Mouse (Mus musculus): ENCODE data around the gene Actn3. TPM values are rescaled to one million over a fixed set of nuclear protein-coding genes. Genes with fewer than 3 reads are reported as not detected.

Gene Actn3
- total RNA-seq, 2 experiments from 2014 or later: 2.5 to 3.4 TPM

DNA sequence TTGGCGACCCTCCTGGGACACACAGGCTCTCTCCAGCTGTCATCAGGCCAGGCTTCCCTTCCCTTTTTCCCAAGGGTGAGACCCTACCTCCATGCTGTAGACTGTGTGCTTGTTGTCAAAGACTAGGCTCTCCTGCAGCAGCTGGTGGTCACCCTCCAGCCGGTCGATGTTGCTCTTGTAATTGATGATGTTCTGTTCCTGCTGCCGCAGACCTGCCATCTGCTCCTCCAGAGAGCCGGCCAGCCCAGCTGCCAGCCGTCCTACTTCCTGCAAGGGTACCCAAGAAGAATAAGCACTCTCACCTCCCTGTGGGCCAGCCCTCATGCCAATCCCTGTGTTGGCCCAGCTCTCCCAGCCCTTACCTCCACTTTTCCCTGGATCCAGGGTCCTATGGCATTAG is 14.7 kb downstream of the Actn3 start:
- intact Hi-C loops (cut with DNase I): no loop called here
- DNase-seq: peak; percentile 66

DNA sequence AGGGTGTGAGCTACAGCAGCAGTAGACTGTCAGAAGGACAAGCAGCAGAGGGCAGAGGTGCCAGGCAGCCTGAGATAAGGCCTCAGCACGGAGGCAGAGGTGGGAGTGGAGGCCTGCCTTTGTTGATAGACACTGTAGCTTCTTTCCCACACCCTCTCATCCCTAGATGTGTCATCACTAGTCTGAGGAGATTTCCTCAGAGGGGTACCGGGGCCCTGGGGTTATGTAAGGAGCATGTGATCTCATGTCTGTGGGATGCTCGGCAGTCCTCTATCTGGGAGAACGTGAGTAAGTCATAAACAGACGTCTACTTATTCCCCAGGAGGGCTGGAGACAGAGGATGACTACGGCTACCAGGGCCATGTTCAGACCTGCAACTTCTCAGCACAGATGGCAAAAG is 18.6 kb downstream of the Actn3 start:
- no peak for DNase-seq
- intact Hi-C loops (cut with DNase I): no loop called here

DNA sequence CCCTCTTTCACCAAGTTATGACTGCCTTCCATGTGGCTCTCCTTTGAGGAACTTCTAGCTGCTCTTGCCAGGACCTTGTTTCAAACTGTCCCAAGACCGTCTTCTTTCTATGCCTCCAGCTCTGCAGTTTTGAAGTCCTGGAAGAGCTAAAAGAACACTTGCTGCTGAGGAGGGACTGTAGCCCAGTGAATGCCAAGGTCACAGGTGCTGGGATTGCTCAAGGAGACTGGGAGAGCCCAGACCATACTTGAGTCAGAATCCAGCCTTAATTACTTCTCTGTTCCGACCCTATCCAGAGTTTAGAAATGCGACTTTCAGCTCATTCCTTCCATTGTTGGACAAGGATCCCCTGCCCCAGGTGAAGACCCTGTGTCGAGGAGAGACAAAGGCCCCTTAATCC is 21.8 kb downstream of the Actn3 start:
- no peak for DNase-seq
- intact Hi-C loops (cut with DNase I): no loop called here

GRCm38 (mm10) chr19:4855470-4855820 is 22.3 kb downstream of the Actn3 start:
- intact Hi-C loops (cut with DNase I): no loop called here
- DNase-seq: no peak

DNA sequence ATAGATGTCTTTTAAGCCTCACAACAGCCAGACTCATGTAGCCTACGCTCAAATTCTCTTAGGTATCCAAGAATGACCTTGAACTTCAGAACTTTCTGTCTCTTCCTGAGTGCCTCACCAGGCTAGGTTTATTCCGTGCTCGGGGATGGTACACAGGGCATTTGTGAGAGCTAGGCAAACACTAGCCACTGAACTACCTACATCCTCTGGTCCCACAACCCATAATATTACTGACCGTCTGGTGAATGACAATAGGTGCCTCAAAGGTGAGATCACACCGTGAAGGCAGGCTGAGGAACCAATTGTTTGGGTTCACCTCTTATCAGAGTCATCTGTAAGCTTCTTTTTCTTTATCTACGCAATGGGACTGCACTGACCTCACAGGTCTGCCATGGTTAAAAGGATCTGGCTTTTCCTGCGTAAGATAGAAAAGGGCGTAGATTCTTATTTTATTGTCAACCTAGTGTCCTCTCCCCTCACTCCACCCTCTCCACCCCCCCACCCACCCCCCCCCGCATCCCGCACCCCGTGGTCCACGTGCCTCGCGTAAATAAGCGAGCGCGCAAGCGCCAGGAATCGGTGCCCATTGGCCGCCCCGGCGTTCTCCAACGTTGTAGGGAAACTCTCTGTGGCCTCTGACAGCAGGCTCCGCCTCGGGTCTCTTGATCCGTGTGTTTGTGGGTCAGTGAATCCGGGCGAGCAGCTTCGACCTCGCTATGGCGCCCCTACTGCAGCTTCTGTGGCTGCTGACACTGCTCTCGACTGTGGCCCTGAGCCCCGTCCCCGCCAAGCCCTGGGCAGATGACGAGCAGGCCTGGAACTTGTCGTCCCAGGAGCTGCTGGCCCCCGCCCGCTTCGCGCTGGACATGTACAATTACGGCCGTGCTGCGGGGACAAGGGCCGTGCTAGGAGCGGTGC is 22.9 kb downstream of the Actn3 start, which contains the start of gene Ctsf:
Ctsf (plus strand) TSS at position 579 of the 918 bp plus-strand sequence.
- peak; percentile 85 for DNase-seq
- intact Hi-C loops (cut with DNase I): no loop called here

DNA sequence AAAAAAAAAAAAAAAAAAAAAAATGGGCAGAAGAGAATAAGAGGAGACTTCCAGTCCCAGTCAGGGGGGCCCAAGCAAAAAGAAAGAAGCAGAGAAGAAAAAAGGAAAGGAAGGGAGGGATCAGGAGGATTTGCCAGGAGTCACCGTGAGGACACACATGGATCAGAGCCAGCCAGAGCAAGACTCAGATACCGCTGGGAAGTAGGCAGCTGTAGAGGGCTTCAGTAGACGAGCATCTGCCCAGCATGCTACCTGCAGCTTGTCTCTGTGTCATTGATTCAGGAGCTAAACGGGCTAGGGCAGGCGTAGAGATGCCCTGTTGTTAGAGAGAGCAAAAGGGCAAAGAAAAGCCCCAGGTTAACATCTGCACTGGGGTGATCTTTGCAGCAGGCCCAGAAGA is 27.4 kb downstream of the Actn3 start:
- DNase-seq: no peak
- intact Hi-C loops (cut with DNase I): no loop called here

- intact Hi-C loops (cut with DNase I): no loop called here
Observed at GRCm38 (mm10) chr19:4849800-4850199, 27.9 kb downstream of the Actn3 start.

DNA sequence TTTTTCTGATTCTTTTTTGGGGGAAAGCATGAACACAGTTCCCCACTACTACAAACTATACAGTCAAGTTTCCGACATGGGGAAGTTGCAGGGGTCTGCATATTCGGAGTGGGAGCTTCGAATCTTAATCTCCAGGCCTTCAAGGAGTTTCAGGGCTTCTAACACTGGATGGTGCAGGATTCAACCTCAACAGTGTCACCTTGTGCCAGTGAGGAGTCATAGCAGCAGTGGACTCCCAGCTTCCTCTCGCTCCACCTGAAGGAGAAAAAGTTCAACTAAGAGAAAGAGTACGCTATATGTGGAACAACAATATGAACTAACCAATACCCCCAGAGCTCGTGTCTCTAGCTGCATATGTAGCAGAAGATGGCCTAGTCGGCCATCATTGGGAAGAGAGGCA is 30.2 kb downstream of the Actn3 start:
- no peak for DNase-seq
- intact Hi-C loops (cut with DNase I): no loop called here

More at GRCm38 (mm10) chr19:4849800-4850199, 27.9 kb downstream of the Actn3 start:
- DNase-seq: no peak

DNA sequence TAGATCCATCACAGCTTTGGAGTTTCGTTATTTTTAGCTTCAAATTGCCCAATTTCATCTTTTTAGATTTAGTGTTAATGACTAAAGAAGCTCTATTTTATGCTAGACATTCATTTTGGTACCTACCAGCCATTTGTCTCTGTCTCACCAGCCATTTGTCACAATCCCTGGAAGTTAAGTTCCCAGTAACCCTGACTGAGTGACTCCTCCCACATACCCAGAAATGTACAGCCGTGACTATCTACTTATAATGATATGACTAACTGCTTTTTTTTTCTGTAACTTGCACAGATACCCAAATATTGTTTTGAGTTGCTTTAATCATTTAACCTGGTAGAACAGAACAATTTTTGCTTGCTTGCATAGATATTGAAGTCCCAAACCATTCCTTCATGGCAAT is 31.9 kb downstream of the Actn3 start:
- intact Hi-C loops (cut with DNase I): no loop called here
- DNase-seq: no peak

GRCm38 (mm10) chr19:4842611-4843010 is 35.1 kb downstream of the Actn3 start:
- intact Hi-C loops (cut with DNase I): no loop called here
- no peak for DNase-seq

DNA sequence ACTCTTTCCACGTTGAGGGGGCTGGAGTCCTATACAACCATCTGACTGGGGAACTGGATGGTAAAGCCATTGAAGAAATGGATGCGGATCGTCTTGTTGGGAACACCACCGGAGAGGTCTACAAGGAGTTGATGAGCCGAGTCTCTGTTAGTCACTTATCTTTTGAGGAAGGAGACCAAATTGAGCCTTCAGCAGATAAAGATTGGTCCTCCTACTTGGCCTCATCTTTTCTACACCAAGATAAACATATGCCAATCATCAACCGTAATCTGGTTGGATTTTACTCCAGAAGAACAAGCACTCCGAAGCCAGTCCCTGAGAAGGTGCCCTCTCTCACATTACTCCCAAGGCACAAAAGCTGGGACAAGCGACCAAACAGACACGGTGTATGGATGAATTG is 36.9 kb downstream of the Actn3 start:
- intact Hi-C loops (cut with DNase I): no loop called here
- no peak for DNase-seq

DNA sequence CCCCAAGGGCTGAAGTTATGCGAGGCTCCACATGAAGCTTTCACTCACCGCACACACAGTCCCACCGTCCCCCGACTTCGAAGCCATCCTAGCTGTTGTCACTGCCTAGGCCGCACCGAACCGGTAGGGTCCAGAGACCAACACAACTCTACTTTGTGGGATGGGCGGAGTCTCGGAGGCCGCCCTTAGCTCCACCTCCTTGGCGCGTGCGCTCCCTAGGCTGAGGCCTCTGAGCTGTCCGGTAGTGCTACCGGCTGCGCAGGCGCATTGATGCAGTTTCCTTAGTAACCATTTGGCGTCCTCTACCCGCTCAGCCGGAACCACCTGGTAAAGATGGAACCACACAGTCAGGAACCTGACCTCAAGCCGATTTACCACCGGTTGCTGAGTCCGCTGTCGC is 38.6 kb downstream of the Actn3 start, which contains the start of the genes Ccs and Ccdc87:
Ccs (minus strand) TSS at position 184 of the 400 bp plus-strand sequence.
Ccdc87 (plus strand) TSS at position 218 of the 400 bp plus-strand sequence.
- intact Hi-C loops (cut with DNase I): no loop called here
- peak; percentile 96 for DNase-seq

DNA sequence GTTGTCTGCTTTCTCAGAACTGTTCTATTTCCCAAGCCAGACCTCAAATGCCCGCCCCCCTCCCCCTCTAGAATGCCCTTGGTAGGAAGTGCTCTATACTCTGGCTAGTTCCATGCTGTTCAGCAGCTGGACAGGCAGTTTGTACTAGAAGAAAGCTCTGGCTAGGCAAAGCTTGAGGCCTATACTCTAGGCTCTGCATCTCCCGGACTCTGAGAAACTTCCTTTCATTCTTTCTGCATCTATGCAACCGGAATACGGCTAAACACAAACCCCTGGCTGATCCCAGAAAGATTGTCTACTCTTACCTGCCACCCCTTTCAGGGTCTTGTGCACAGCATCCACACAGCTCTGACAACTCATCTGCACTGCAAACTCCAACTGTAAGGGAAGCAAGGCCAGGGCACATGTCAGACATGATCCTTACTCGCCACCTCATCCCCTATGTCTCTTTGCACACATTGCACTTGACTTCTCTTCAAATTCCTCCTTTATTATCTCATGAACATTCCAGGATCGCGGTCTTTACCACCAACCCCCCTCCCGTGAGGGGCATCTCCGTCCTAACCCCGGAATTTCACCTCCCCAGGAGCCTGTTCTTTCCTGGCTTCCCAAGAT is 39.1 kb downstream of the Actn3 start:
- DNase-seq: no peak
- intact Hi-C loops (cut with DNase I): no loop called here

- no peak for DNase-seq
- intact Hi-C loops (cut with DNase I): no loop called here
Observed at GRCm38 (mm10) chr19:4837049-4837448, 40.7 kb downstream of the Actn3 start.

GRCm38 (mm10) chr19:4836096-4836495 is 41.6 kb downstream of the Actn3 start:
- intact Hi-C loops (cut with DNase I): no loop called here
- no peak for DNase-seq

DNA sequence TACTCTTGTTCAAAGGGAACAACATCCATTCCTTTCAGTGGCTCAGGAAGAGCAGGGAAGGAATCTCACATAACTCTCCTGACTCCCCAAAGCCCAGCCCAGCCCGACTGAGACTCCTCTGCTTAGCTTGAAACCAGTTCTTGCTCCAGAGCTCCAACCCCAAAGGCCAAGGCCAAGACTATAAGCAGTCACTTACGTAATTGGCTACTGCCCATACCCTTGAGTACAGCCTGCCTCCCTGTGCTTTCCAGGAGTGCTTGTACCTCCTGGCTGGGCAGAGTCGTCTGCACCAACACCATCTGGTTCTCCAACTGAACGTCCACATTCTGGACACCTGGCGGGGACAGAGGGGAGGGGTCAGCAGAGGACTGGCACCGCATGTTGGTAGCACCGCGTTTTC is 43.7 kb downstream of the Actn3 start:
- no peak for DNase-seq
- intact Hi-C loops (cut with DNase I): no loop called here

GRCm38 (mm10) chr19:4829156-4829555 is 48.6 kb downstream of the Actn3 start:
- intact Hi-C loops (cut with DNase I): no loop called here

GRCm38 (mm10) chr19:4828444-4829114 is 49.1 kb downstream of the Actn3 start:
- intact Hi-C loops (cut with DNase I): no loop called here
- DNase-seq: no peak

More at GRCm38 (mm10) chr19:4829156-4829555, 48.6 kb downstream of the Actn3 start:
- DNase-seq: peak; percentile 88

DNA sequence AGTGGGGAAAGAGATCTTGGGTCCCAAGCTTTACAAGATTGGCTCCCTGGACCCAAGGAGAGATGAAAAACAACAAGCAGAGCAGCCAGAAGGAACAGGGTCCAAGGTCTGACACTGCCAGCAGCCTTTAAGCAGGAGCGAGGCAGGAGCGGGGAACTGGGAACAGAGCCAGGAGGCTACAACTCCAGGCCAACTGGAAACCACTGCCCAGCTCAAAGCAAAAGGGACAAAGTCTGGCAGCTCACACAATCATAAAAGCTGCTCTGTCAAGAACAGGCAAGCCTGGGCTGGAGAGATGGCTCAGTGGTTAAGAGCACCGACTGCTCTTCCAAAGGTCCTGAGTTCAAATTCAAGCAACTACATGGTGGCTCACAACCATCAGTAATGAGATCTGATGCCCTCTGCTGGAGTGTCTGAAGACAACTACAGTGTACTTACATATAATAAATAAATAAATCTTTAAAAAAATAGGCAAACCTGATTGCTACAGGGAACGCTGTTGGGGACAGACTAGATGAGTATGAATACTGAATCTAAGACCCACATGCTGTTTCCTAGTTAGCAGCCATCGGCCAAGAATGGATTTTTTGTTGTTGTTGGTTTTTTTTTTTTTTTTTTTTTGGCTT is 56.9 kb downstream of the Actn3 start:
- intact Hi-C loops (cut with DNase I): no loop called here
- peak; percentile 93 for DNase-seq

DNA sequence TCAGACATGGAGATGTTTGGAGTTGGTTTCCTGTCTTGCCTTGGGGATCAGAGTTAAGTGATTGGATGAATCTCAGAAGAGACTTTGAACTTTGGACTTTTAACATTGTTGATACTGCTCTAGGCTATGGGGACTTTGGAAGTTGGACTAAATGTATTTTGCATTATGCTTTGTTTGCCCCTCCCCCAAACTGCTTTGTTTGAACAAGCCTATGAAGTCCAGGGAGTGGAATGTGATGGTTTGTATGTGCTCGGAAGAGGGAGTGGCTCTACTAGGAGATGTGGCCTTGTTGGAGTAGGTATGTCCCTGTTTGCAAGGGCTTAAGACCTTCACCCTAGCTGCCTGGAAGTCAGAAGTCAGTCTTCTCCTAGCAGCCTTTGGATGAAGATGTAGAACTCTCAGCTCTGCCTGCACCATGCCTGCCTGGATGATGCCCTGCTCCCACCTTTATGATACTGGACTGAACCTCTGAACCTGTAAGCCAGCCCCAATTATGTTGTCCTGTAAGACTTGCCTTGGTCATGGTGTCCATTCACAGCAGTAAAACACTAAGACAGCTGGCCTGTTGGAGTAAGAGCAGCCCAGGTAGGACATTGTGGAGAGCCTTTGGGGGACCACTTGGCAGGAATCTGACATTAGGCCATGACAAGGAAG is 60.4 kb downstream of the Actn3 start:
- DNase-seq: no peak

More for the DNA sequence above, 60.4 kb downstream of the Actn3 start:
- intact Hi-C loops (cut with DNase I): no loop called here
